Comparison of ENCODE assay signal across 16 mouse cellular contexts in the genomic region with DNA sequence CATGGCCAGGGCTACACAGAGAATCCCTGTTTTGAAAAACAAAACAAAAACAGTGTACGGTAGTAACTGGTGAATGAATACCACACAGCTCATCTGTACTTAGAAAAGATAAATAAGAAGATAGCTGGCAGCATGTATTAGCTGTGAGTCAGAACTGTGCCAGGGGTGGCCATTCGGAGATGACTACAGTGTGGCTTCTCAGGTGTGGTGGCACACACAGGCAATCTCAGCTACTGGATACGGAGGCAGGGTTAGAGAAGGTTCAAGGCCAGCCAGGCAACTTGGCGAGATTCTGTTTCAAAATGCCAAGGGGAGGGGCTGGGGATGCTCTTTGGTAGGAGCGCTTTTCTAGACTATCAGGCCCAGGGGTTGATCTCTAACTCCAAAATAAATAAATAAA.
"Had no signal": no experiment of that assay in that cellular context is flagged by ENCODE, and none has a peak within 500 bp of the region (broad histone marks: within the 10 kb centered on the region; RNA-seq: fewer than 3 reads in every experiment).

No protein-coding gene starts in this region.

- H3K9me3 ChIP-seq: lung, embryonic 15.5 days; megakaryocyte, embryonic 14.5 days; midbrain, embryonic 13.5 days; midbrain, embryonic 15.5 days; neural tube, embryonic 12.5 days; stomach, embryonic 15.5 days had no signal

- H3K27me3 ChIP-seq: lung, embryonic 15.5 days; midbrain, embryonic 15.5 days; neural tube, embryonic 12.5 days; stomach, embryonic 15.5 days had no signal

- ATAC-seq: lung, postnatal 0 days; midbrain, embryonic 13.5 days; midbrain, embryonic 15.5 days had no signal

- DNase-seq: lung, adult 2 months; lung, postnatal 14 days; lung, postnatal 36 days; right cerebral cortex, postnatal 14 days; thymus, adult 18-20 months; thymus, postnatal 14 days; thymus, postnatal 36 days had no signal

- H3K4me3 ChIP-seq: lung, embryonic 15.5 days; megakaryocyte, embryonic 14.5 days; midbrain, embryonic 13.5 days; midbrain, embryonic 15.5 days; neural tube, embryonic 12.5 days; stomach, embryonic 15.5 days had no signal

- H3K36me3 ChIP-seq: stomach, embryonic 15.5 days had no signal

- H3K9ac ChIP-seq: lung, embryonic 15.5 days; midbrain, embryonic 13.5 days; midbrain, embryonic 15.5 days; neural tube, embryonic 12.5 days; stomach, embryonic 15.5 days had no signal

- H3K27ac ChIP-seq: lung, embryonic 15.5 days; macrophage; midbrain, embryonic 13.5 days; midbrain, embryonic 15.5 days; neural tube, embryonic 12.5 days; stomach, embryonic 15.5 days had no signal

- H3K4me2 ChIP-seq: lung, embryonic 15.5 days; midbrain, embryonic 11.5 days; midbrain, embryonic 13.5 days; midbrain, embryonic 15.5 days; neural tube, embryonic 12.5 days; stomach, embryonic 15.5 days had no signal
